Mouse (Mus musculus) E14TG2a.4 (cell line): Measurements from ENCODE around the gene Gm27029.
A peak's percentile ranks its signal among the peaks of the same experiment; 100 is the strongest.
"Not testable (repeated sequence)": the region's sequence is repeated elsewhere in the genome, so short reads cannot be mapped to it uniquely, and the experiment has no call there.

Source experiments
- H3K27me3 ChIP-seq: 2 replicates; pipeline ENCODE4 v1.6.1; 2014; ENCODE audit warnings: low read length, control low read depth; ENCODE audit not compliant: insufficient read depth
- H3K36me3 ChIP-seq: 2 replicates; pipeline ENCODE4 v1.6.1; 2014; ENCODE audit warnings: low read length, control low read depth; ENCODE audit not compliant: insufficient read depth
- H3K4me1 ChIP-seq: replicated peaks from 2 replicates; pipeline ENCODE4 v1.6.1; 2014; ENCODE audit warnings: low read depth, low read length, control low read depth
- H3K4me3 ChIP-seq: replicated peaks from 2 replicates; pipeline ENCODE4 v1.5.1; 2014; ENCODE audit warnings: mild to moderate bottlenecking, low read length
- H3K9me3 ChIP-seq: 2 replicates; pipeline ENCODE4 v1.6.1; 2014; ENCODE audit warnings: low read length, control low read depth
- CTCF ChIP-seq: conservative IDR thresholded peaks from 2 replicates; pipeline ENCODE4 v1.5.1; 2014; ENCODE audit warnings: low read length
- NANOG ChIP-seq: IDR thresholded peaks from 2 replicates; pipeline ENCODE4 v1.6.1; 2014; ENCODE audit warnings: borderline replicate concordance, low read length, mixed read lengths
- POU5F1 ChIP-seq: IDR thresholded peaks from 2 replicates; pipeline ENCODE4 v1.6.1; 2014; ENCODE audit warnings: low read length, borderline replicate concordance

Gm27029 gene

GRCm38 (mm10) chr11:101467477-101468262, 43.1 kb upstream of the Gm27029 start:
- TF ChIP-seq NANOG (no peak), CTCF (no peak; the same call in none of the 2 replicates), POU5F1 (no peak)
- Histone ChIP-seq H3K9me3 (no peaks in the 10 kb centered on the region), H3K27me3 (peaks cover 51% of the 10 kb centered on the region), H3K4me3 (peak overlapping the region; percentile 87), H3K36me3 (peaks cover 19% of the 10 kb centered on the region), H3K4me1 (peaks cover 82% of the 10 kb centered on the region)

GRCm38 (mm10) chr11:101466552-101466950, 42.0 kb upstream of the Gm27029 start:
- Histone ChIP-seq H3K4me3 (peak overlapping the region; percentile 91), H3K27me3 (peaks cover 40% of the 10 kb centered on the region), H3K4me1 (peaks cover 82% of the 10 kb centered on the region)

GRCm38 (mm10) chr11:101465869-101466551, 41.4 kb upstream of the Gm27029 start, which contains the start of gene Vat1:
TSS of gene Vat1 (minus strand) at chr11:101466230.
- TF ChIP-seq NANOG = no peak
- TF ChIP-seq POU5F1 = no peak
- Histone ChIP-seq H3K27me3 (peaks cover 35% of the 10 kb centered on the region), H3K4me3 (peak within 1 kb of the TSS; percentile 91), H3K9me3 (no peaks in the 10 kb centered on the region), H3K4me1 (peaks cover 81% of the 10 kb centered on the region), H3K36me3 (peaks cover 26% of the 10 kb centered on the region)

More at GRCm38 (mm10) chr11:101466552-101466950, 42.0 kb upstream of the Gm27029 start:
- H3K9me3 ChIP-seq = not testable (repeated sequence)
- H3K36me3 ChIP-seq = peaks cover 25% of the 10 kb centered on the region

- Histone ChIP-seq H3K9me3 (no peaks in the 10 kb centered on the region), H3K27me3 (peaks cover 28% of the 10 kb centered on the region), H3K4me1 (peaks cover 81% of the 10 kb centered on the region), H3K36me3 (peaks cover 29% of the 10 kb centered on the region), H3K4me3 (peak overlapping the region; percentile 91)
- TF ChIP-seq POU5F1 (no peak), NANOG (no peak), CTCF (no peak)
Observed at GRCm38 (mm10) chr11:101465101-101465868, 40.7 kb upstream of the Gm27029 start.

GRCm38 (mm10) chr11:101464211-101465100, 39.9 kb upstream of the Gm27029 start, which contains the start of gene Rnd2:
TSS of gene Rnd2 (plus strand) at chr11:101464999.
- TF ChIP-seq CTCF = no peak
- peaks cover 83% of the 10 kb centered on the region for H3K4me1 ChIP-seq

GRCm38 (mm10) chr11:101462583-101463440, 38.2 kb upstream of the Gm27029 start:
- TF ChIP-seq POU5F1 (no peak), CTCF (no peak), NANOG (no peak)
- 0 out of 2 replicates have a peak overlapping the region, but pooled peaks have one; percentile 14 for H3K4me3 ChIP-seq
- H3K27me3 ChIP-seq = peaks cover 9% of the 10 kb centered on the region
- peaks cover 88% of the 10 kb centered on the region for H3K4me1 ChIP-seq
- peaks cover 41% of the 10 kb centered on the region for H3K36me3 ChIP-seq
- H3K9me3 ChIP-seq = no peaks in the 10 kb centered on the region

More at GRCm38 (mm10) chr11:101464211-101465100, 39.9 kb upstream of the Gm27029 start, which contains the start of gene Rnd2:
- Histone ChIP-seq H3K36me3 (peaks cover 33% of the 10 kb centered on the region), H3K4me3 (peak within 1 kb of the TSS; percentile 91), H3K27me3 (peaks cover 22% of the 10 kb centered on the region), H3K9me3 (no peaks in the 10 kb centered on the region)

GRCm38 (mm10) chr11:101462141-101462540, 37.5 kb upstream of the Gm27029 start:
- Histone ChIP-seq H3K27me3 (peaks cover 5% of the 10 kb centered on the region), H3K4me1 (peaks cover 88% of the 10 kb centered on the region), H3K36me3 (peaks cover 47% of the 10 kb centered on the region), H3K9me3 (no peaks in the 10 kb centered on the region), H3K4me3 (no peak overlapping the region)
- TF ChIP-seq CTCF (no peak), POU5F1 (no peak), NANOG (no peak)
